Comparison of ENCODE assay signal across 9 mouse cellular contexts in the genomic region with DNA sequence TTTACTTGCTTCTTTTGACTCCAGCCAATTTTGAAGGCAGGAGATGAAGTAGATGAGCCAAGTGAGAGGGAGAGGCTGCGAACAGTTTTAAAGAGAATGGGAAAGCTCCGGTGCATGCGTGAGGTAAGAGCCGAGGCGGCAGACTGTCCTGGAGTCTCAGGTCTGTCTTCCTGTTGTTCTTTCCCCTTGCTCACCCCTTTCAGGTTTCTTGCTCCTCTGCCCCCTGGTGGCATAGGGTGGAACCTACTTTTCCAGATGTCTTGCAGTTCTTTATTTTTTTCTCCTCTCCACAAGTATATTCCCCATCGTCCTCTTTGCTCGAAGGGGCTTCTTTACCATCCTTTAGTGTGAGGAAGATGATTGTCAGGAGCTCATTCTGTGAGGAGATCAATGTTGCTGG. TPM values are rescaled to one million over a fixed set of nuclear protein-coding genes. Genes with fewer than 3 reads are reported as not detected.
A peak's percentile ranks its signal among the peaks of the same experiment; 100 is the strongest.
DNase-seq lines count a peak whose midpoint lies in the region; ATAC-seq lines count a peak whose summit lies in the region.
"Had no signal": no experiment of that assay in that cellular context is flagged by ENCODE, and none has a peak within 500 bp of the region (broad histone marks: within the 10 kb centered on the region; RNA-seq: fewer than 3 reads in every experiment).

No protein-coding gene starts in this region.

- 80% methylated on average over 7 of the region's 7 CpGs for WGBS in liver, embryonic 11.5 days

- H3K4me1 ChIP-seq in liver, embryonic 11.5 days (replicated peaks; ENCODE audit: control insufficient read depth, insufficient read depth, low read length) = no peaks in the 10 kb centered on the region
- H3K4me1 ChIP-seq: heart, embryonic 15.5 days had no signal

- H3K4me3 ChIP-seq in liver, embryonic 11.5 days (ENCODE audit: low read depth, low read length) = no peak overlapping the region
- H3K4me3 ChIP-seq: heart, embryonic 15.5 days had no signal

- H3K27ac ChIP-seq in liver, embryonic 11.5 days (ENCODE audit: low read depth, low read length) = no peak overlapping the region
- H3K27ac ChIP-seq: heart, embryonic 15.5 days had no signal

- H3K27me3 ChIP-seq in liver, embryonic 11.5 days (replicated peaks; ENCODE audit: control insufficient read depth, insufficient read depth, low read length) = no peaks in the 10 kb centered on the region
- H3K27me3 ChIP-seq: heart, embryonic 15.5 days had no signal

- no peak overlapping the region for H3K9ac ChIP-seq in liver, embryonic 11.5 days (ENCODE audit: low read depth, low read length)
- H3K9ac ChIP-seq: heart, embryonic 15.5 days had no signal

- no peaks in the 10 kb centered on the region for H3K9me3 ChIP-seq in liver, embryonic 11.5 days (ENCODE audit: control insufficient read depth, low read length)
- H3K9me3 ChIP-seq: heart, embryonic 15.5 days had no signal

- peak; percentile 28 to 50 for DNase-seq in cerebellum, postnatal 14 days
- no peak for DNase-seq in cerebellum, adult 8-10 months
- DNase-seq in liver = peak; percentile 60
- DNase-seq in liver, embryonic 11.5 days (ENCODE audit: low spot score) = no peak
- peak; percentile 78 for DNase-seq in adrenal gland, postnatal 14 days
- peak; percentile 48 to 72 for DNase-seq in heart, postnatal 10 days
- peak; percentile 20 to 24 for DNase-seq in thymus, adult 18-20 months

- intact Hi-C loops in heart, postnatal 10 days (cut with DNase I) = no loop called here

- H3K36me3 ChIP-seq in liver, embryonic 11.5 days (ENCODE audit: control insufficient read depth, insufficient read depth, low read length) = peaks cover 44% of the 10 kb centered on the region

- no peak overlapping the region for H3K4me2 ChIP-seq in liver, embryonic 11.5 days
- H3K4me2 ChIP-seq: heart, embryonic 15.5 days had no signal

- ATAC-seq in liver, embryonic 11.5 days (replicated peaks; ENCODE audit: low FRiP score) = no peak
- ATAC-seq in megakaryocyte progenitor cell, adult 5-6 weeks (replicated peaks; ENCODE audit: poor library complexity) = peak; percentile 83

RNA-seq across cellular contexts. Expression of a gene that starts 15.2 kb away (rescaled TPM):
- 0.14 TPM in 1 of 2 replicates, not detected in the other for polyA plus RNA-seq in liver, embryonic 11.5 days (2014; fragmentation: Nextera tagmentation; extraction: Ambion mirVana)
- 0.23 TPM in 1 of 2 replicates, not detected in the other for total RNA-seq in adrenal gland, postnatal 14 days (2021)
- under 1 TPM; 0.22 to 0.32 TPM for total RNA-seq in heart, postnatal 10 days (2021)
- total RNA-seq in megakaryocyte progenitor cell, adult 5-6 weeks (2015) = 0.05 TPM in 1 of 2 replicates, not detected in the other
- 0.37 and 0.68 TPM in 2 replicates for total RNA-seq in megakaryocyte progenitor cell, adult 5-6 weeks (2017)
- polyA plus RNA-seq: heart, embryonic 15.5 days had no signal

RNA-seq across cellular contexts. Expression of a gene that starts 18.1 kb away (rescaled TPM):
- 39.7 and 40.9 TPM in 2 replicates for polyA plus RNA-seq in liver, embryonic 11.5 days (2014; fragmentation: Nextera tagmentation; extraction: Ambion mirVana)
- total RNA-seq in adrenal gland, postnatal 14 days (2021) = 20.1 and 23.2 TPM in 2 replicates
- total RNA-seq in heart, postnatal 10 days (2021) = 10 to 100 TPM; 20.5 to 23.6 TPM
- total RNA-seq in megakaryocyte progenitor cell, adult 5-6 weeks (2015) = 10.3 and 12.5 TPM in 2 replicates
- total RNA-seq in megakaryocyte progenitor cell, adult 5-6 weeks (2017) = 25.3 and 35.0 TPM in 2 replicates

RNA-seq across cellular contexts. Expression of a gene that starts 24.2 kb away (rescaled TPM):
- polyA plus RNA-seq in liver, embryonic 11.5 days (2014; fragmentation: Nextera tagmentation; extraction: Ambion mirVana) = 50.3 and 55.3 TPM in 2 replicates
- 23.0 and 25.8 TPM in 2 replicates for total RNA-seq in adrenal gland, postnatal 14 days (2021)
- total RNA-seq in heart, postnatal 10 days (2021) = 10 to 100 TPM; 22.1 to 24.5 TPM
- total RNA-seq in megakaryocyte progenitor cell, adult 5-6 weeks (2015) = 19.6 and 23.1 TPM in 2 replicates
- total RNA-seq in megakaryocyte progenitor cell, adult 5-6 weeks (2017) = 31.6 and 48.5 TPM in 2 replicates

RNA-seq across cellular contexts. Expression of a gene that starts 56.5 kb away (rescaled TPM):
- polyA plus RNA-seq in liver, embryonic 11.5 days (2014; fragmentation: Nextera tagmentation; extraction: Ambion mirVana) = 25.7 and 32.9 TPM in 2 replicates
- total RNA-seq in adrenal gland, postnatal 14 days (2021) = 30.1 and 30.4 TPM in 2 replicates
- 10 to 100 TPM; 19.2 to 23.2 TPM for total RNA-seq in heart, postnatal 10 days (2021)
- 65.8 and 65.9 TPM in 2 replicates for total RNA-seq in megakaryocyte progenitor cell, adult 5-6 weeks (2015)
- 46.5 and 48.9 TPM in 2 replicates for total RNA-seq in megakaryocyte progenitor cell, adult 5-6 weeks (2017)

RNA-seq across cellular contexts. Expression of a gene that starts 57.3 kb away (rescaled TPM):
- 18.5 and 18.6 TPM in 2 replicates for polyA plus RNA-seq in liver, embryonic 11.5 days (2014; fragmentation: Nextera tagmentation; extraction: Ambion mirVana)
- 18.6 and 20.1 TPM in 2 replicates for total RNA-seq in adrenal gland, postnatal 14 days (2021)
- total RNA-seq in heart, postnatal 10 days (2021) = 10 to 100 TPM; 15.8 to 16.1 TPM
- total RNA-seq in megakaryocyte progenitor cell, adult 5-6 weeks (2015) = 17.0 and 18.2 TPM in 2 replicates
- total RNA-seq in megakaryocyte progenitor cell, adult 5-6 weeks (2017) = 19.2 and 20.1 TPM in 2 replicates

Comparison
In these comparisons a context has a peak if more than half of its experiments do, and no peak if none do; other contexts are left out.
1. DNase-seq: peak in cerebellum, postnatal 14 days (2 of 2), liver (single experiment), adrenal gland, postnatal 14 days (single experiment), heart, postnatal 10 days (2 of 2) and thymus, adult 18-20 months (2 of 2); none in cerebellum, adult 8-10 months (single experiment) and liver, embryonic 11.5 days (single experiment).